Mouse (Mus musculus) ovary, postnatal 36 days (tissue): ENCODE results near the gene Hrct1.
A peak's percentile ranks its signal among the peaks of the same experiment; 100 is the strongest.

Experiments
- DNase-seq: peaks from one replicate; pipeline ENCODE4 v3.0.0; 2022; ENCODE audit warnings: low spot score, mixed read lengths

Hrct1 gene

DNA sequence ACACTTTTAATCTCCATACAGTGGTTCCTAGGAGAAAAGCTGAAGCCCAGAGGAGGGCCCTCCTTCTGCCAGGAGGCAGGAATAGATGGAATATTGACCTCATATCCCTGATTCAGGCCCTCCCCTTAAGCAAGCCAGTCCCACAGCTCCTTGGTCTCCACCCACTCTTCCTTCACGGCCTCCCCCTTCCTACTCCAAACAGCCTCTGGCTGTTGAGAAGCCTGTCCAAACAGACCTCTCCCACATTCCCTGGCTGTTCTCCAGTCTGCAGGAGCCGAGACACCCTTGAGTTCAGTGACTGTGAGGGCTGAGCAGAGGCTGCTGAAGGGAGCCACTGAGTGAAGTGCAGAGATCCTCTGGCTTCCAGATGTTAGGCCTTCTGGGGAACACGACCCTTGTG lies at the start of gene Hrct1:
TSS of gene Hrct1 (plus strand) at position 194 of the 400 bp plus-strand sequence.
- peak; percentile 60 for DNase-seq

DNA sequence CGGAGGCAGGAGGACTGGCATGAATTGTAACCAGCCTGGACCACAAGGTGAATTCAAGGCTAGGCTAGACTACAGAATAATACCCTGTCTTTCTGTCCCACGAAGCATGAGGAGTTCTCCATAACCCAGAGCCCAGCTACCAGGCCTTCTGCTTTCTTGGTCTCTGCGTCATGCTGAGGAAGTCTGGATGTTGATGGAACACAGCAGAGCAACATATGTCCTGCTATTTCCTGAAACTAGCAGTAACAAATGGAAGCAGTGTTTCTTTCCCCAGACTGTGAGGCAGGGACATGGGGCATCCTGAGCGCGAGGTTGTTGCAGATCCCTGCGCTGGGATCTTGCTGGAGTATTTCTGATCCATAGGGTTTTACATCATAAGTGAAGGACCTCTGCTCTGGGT lies 48.4 kb upstream of the Hrct1 start:
- DNase-seq, result no peak

DNA sequence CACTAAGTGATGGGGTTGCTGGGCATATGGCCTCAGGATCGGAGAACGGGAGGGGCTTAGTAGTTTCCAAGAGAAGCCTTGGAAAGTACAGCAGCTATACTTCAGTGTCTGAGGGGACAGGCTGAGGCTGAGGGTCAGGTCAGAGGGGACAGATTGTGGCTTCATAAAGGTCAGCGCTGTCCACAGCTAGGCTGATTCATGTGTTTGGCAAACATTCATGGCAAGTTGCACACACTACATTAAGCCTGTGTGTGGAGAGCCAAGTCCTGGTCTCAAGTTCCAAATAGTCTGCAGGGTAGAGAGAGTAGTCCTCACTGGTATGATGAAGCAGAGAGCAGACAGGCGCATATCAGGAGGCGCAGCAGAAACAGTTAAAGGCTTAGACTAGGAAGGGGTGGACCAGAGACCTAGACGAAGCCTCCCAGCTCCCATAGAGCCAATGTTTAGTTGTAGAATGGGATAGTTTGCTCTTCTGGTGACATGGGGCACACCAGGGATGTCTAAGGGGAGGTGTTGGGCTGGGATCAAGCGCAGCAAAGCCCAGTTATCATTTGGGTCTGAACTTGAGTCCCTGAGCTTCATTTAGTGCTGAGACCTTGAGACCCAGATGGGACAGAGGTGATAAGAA lies 47.5 kb upstream of the Hrct1 start:
- no peak for DNase-seq

DNA sequence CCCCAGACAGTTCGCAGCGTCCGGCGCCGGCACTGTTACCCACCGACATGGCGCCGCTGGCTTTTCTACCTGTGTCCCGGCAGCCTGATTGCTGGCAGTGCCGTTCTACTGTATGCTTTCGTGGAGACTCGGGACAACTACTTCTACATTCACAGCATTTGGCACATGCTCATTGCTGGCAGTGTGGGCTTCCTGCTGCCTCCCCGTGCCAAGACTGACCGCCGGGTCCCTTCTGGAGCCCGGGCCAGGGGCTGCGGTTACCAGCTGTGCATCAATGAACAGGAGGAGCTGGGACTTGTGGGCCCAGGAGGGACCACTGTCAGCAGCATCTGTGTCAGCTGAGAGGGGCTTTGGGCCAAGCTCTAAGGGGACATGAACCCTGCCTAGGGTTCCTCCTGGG lies 37.0 kb upstream of the Hrct1 start:
- no peak for DNase-seq

DNA sequence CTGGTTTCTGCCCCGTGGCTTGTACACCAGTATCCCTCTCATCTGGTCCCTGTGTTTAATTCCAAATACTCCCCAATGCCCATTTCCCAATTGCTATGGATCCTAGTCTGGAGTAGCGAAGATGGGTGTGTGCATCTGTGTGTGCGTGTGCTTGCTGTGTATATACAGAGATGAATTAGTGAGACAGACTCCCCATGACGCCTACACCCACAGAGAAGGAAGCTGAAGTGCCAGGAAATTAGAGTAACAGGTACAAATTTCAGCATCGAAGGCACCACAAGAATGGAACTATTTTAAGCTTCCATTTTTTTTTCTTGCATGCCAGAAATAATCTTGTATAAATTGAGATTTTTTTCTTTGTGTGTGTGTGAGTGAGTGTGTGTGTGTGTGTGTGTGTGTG lies 36.0 kb upstream of the Hrct1 start:
- DNase-seq, result no peak

DNA sequence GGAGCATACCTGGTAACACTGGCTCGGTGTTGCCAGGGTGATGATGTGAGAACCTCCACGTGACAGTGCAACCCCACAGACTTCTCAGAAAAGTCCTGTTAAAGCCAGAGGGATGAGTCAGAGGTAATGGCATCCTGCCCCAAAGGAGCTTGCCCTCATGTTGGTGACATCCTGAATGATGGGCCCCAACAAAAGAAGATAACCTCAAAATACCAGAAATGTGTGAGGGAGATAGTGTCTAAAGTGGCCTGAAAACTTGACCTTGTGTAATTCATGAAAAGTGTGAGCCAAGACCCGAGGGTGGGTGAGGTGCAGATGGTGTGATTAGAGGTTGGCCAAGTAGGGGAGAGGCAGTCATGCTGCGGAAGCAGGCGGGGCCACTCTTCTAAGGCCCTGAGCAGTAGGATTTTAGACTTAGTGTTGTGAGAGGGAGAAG lies 33.2 kb upstream of the Hrct1 start:
- no peak for DNase-seq

DNA sequence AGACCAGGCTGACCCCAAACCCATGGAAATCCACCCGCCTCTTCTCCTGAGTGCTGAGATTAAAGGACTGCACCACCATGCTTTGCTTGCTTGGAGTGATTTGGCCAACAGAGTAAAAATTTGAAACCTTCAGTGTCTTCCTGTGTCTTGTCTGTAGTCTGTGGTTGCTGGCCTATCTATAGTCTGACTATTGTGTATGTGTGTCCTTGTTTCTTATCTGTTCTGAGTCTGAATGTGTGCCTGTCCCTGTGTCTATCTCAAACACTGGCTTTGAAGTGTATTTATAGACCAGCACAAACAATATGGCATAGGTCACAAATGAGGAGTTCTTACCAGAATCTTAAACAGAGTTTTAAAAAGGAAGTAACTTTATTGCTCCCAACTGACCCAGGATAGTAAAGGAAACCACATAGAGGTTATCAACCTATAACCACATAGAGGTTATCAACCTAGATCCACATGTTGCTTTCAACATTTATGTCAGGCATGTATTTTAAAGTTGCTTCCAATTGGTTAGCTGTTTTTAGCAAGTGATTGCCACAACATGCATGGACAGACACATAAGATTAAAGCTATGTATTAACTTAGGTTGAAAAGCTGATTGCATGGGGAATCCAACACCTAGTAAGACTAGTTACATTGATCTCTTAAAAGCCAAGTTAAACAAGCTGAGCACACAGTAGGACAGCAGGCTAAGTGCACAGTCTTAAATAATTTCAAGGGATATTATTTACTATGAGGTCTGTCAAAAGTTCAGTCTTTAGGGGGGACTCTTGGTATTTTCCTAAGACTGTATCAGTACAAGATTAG lies 32.3 kb upstream of the Hrct1 start:
- DNase-seq, result no peak

DNA sequence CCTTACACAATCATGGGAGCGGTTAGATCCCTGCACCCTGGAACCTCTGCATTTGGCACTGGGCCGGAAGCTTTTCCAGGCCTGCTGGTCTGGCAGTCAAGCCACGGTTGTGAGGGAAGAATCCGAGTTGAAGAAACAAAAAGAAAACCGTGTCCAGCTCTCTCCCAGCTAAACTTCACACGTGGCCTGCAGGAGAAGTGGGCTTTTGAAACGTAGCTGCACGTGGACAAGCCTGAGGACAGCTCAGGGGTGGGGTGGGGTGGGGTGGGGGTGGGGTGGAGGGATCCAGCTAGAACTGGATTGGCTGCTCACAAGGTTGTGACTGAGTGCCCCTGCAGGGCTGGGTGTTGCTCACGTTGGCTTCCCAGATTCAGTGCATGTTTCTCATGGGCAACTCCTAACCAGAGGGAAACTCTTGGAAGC lies 31.7 kb upstream of the Hrct1 start:
- peak; percentile 52 for DNase-seq

DNA sequence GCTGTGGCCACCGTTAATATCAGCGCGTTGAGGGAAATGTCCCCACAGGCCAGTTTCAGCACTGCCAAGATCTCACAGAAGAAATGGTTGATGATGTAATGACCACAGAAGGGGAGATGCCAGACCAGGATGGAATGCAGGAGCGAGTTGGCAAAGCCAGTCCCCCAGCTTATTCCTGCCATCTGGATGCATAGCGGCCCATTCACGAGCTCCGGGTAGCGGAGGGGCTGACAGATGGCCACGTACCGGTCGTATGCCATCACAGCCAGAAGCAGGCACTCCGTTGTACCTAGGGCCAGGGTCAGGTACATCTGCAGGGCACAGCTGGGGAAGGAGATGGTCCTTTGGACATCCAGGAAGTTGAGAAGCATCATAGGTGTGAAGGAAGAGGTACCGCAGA lies 30.4 kb upstream of the Hrct1 start:
- DNase-seq, result no peak

DNA sequence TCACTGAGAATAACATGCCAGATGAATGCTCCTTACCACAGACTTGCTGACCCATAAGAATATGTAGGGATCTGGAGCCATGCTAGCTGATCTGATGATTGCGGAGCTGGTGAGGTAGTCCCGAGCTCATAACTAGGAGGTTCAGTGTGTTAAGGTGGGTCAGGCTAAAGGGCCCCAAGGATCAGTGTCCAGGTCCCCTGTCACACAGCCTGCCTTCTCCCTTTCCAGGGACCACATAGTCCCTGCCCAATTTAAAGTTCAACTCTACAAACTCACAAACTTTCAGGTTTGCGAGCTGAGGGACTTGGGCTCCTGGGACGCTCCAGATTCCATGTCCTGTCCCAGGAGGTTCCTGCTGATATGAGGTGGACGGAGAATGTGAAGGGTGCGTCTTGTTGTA lies 26.3 kb upstream of the Hrct1 start, which contains the start of gene Olfr70:
TSS of gene Olfr70 (minus strand) at position 101 of the 400 bp plus-strand sequence.
- DNase-seq, result no peak

DNA sequence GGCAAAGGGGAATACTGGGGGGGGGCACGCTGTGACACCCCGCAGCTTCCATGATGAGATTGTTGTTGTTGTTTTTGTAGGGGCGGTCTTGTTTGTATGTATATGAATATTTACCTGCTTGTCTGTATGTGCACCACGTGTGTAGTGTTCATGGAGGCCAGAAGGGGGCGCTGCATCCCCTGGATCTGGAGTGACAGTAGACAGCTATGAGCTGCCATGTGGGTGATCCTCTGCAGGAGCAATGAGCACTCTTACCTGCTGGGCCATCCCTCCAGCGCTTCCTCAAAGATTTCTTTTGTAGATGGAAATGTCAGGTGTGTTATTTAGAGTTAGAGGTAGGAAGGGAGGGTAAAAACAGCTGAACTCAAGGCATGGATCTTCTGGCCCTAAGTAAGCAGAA lies 23.5 kb upstream of the Hrct1 start:
- DNase-seq, result no peak

DNA sequence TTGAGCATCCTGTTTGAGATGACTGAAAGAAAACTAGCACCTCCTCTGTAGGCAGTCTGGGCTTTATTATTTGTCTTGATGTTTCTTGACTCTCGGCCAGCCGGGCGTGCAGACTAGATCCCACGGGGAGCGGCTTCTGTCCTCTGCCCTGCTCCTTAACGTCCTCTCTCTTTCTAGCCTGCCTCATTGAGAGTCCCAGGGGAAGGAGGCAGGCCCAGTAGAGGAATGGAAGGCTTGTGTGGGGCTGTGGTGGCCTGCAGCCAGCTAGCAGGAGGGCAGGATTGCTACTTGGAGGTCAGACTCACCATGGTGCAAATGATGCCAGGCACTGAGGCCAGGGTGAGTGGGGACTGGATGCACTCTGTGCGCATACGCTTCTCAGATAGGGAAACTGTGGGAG lies 23.1 kb upstream of the Hrct1 start:
- no peak for DNase-seq

DNA sequence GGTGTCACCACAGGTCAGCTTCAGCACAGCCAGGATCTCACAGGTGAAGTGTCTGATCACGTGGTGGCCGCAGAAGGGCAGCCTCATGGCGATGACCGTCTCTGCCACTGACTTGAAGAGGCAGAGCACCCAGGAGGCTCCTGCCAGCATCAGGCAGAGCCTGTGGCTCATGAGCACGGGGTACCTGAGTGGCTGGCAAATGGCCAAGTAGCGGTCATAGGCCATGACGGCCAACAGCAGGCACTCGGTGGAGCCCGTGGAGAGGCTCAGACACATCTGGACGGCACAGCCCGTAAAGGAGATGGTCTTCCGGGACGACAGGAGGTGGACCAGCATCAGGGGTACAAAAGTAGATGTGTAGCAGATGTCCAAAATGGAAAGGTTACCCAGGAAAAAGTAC lies 21.0 kb upstream of the Hrct1 start:
- no peak for DNase-seq

DNA sequence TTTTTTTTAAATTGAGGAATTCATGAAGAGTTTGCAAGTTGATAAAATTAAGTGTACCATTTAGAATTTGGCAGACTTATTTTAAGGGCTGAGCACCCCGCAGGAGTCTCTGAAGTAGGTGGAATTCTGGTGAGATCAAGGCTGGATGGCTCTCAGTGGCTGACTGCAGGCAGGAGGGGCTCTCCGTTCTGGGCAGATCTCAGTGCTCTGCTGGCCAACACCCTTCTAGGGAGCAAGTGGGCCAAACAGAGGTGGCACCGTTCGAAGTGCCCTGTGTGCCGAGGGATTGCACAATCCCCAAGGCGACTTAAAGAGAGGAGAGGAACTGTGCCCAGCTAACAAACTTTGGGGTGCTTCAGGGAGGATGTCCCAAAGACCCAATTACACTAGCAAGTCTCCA lies 17.1 kb upstream of the Hrct1 start, which contains the start of gene Olfr71:
TSS of gene Olfr71 (minus strand) at position 387 of the 400 bp plus-strand sequence.
- no peak for DNase-seq

DNA sequence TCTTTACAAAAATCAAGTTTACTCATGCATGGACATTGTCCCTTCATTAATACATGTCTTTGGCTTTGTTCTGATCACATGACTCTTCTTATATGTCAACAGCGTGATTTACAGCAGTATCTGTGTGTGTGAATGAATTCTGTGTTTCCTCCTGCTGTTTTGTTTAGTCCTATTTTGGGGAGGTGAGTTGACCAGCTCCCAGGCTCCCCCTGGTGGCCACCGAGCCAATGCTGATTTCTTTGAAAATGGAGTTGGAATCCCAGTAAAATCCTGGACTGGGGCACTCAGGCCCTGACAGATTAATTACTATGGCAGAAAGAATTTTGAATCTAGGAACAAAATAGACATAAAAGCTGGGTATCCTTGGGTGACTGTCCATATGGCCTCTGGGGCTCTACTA lies 15.2 kb upstream of the Hrct1 start:
- peak; percentile 80 for DNase-seq

DNA sequence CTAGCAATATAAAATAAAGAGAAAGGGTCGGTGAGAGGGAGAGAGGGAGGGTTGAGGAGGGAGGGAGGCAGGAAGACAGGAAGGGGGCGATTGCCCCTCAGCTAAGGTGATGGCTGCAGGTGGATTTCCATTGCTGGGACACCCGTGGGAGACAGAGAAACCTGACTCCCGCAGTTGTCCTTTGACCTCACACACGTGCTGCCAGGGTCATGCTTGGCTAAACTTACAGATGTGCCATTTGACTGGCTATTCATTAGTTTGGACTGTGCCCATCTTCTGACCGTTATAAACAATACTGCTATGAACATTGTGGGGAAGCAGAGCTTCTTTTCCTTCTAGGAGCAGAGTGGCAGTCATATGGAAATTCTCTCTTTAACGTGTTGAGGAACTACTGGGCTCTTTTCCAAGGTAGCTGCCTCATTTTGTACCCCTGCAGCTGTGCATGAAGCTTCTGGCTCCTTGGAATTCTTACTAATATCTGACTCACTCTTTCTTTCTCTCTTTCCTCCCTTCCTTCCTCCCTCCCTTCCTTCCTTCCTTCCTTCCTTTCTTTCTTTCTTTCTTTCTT lies 13.3 kb upstream of the Hrct1 start:
- no peak for DNase-seq

DNA sequence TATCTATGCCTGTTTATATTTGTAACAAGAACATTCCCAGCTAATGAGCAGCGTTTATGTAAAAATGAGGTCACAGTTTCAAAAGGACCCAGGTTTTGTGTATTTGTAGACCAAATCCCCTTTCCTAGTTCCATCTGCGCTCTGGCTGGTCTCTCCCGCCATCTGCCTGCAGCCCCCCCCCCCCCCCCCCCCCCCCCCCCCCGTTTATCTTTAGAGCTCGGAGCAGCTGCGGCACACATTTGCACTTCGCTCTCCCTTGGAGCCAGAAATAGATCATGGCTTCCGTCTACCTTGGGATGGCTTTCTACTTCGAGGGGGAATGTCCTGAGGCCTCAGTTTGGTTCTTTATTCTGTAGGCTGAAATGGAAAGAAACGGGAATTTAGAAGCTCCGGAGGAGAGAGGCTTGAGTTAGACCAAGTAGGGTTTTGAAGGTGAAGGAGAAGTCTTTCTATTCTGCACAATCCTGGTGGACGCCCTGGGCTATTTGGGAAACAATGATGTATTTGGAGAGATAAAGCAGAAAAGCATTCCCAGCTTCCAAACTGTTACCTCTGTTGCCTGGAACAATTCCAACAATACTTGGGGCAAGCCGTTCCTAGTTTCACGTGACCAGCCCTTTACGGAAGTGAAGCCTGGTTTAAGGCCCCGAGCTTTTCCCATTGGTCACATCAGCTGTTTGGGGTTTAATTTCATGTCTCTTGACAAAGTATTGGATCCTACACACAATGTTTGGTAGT lies 6.3 kb upstream of the Hrct1 start:
- no peak for DNase-seq

DNA sequence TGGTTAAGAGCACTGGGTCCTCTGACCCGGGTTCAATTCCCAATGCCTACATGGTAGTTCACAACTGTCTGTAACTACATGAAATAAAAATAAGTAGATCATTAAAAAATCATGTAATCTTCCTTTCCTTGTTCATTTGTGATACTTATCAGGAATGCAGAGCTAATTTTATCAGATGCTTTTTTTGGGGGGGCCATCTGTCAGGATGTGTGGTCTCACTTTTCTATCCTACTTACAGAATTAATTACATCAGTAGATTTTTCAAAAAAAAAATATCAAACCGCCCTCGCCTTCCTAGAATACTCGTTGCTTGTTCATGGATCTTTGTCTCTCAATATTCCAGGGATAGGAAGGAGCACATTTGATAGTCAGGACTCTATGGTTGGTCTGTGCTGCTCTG lies 4.8 kb upstream of the Hrct1 start:
- no peak for DNase-seq

DNA sequence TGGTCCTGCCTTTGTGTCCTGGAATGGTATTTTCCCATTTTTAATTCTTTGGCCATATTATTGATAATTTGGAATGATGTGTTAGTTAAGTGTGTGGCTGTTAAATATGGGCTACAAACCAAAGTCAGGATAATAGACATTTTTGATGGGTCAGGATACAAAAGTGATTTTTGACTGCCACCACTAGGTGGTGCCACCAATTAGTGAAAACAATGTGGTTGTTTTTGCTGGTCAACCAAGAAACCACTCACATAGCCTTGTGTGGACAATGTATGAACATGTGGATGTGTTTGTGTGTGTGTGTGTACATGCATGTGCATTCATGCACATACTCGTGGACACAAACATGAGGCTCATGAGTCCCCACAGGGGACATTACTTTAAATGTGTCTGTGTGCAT lies 2.2 kb upstream of the Hrct1 start:
- no peak for DNase-seq

DNA sequence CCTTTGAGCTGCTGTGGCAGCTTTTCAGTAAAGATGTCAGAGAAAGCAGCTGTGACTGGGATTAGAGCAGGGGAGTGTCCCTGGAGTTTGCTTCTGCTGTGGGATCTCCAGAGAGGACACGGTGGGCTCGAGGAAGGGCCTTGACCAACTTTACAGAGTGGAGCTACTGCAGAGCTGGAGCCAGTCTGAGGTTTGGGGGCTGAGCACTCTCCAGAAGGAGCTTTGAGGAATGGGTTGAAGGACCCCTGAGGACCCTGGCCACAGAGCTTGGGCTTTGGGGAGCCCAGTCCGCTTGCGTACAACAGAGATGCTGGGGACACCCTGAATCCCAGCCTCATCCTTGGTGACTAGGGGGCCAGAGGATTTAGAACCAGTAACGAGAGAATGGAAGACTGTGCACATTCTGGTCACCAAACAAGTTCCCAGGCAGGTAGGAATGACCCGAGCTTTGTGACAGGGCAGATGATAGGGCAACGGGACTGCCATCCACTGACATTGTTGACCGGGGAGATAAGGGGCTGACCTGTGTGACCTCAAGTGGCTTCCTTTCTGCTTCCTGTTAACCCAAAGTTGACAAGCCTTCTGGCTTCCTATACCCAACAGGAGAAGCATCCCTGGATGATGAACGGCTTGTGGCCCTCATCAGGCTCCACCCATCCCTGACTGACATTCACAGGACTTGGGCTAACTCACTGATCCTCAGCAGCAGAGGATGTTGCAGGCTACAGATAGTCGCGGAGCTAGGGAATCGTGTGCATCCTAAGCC lies 577 bp upstream of the Hrct1 start:
- no peak for DNase-seq

DNA sequence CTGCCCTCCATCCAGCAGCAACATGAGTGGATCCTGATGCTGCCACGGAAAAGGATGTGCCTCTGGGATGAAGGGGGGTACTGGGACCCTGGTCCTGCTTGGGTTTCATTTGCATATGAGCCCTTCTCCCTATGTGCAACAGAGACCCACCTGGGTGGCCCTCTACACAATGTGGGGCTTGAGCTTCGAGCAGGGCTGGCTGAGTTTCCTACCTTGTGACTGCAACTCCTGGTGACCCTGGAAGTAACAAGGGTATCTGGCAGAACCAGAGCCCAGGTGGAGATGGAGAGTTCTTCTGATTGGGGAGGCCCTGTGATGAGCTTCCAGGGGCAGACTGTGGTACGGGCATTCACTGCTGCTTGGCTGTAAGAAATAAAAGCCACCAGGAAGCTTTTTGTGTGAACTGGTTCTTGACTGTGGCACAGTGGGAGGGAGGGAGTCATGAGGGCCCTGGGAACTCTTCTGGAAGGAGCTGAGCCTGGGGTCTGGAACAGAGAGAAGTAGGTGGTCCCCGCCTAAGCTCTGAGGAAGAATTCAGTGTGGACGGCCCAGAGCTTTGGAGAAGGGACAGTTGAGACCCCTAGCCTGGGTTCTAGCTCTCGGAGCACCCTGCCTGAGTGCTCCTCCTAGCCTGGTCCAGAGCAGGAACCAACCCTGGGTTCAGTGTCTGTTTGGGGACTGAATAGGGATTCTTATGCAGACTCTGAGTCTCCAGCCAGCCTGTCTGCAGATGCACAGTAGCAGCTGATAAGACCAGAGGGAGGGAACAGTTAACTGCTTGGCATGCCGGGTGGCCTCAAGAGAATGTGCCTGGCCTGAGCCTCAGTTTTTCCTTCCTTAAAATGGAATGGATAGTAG lies 959 bp downstream of the Hrct1 start:
- DNase-seq, result no peak
